8 mouse cellular contexts compared by ENCODE assay signal in the genomic region with DNA sequence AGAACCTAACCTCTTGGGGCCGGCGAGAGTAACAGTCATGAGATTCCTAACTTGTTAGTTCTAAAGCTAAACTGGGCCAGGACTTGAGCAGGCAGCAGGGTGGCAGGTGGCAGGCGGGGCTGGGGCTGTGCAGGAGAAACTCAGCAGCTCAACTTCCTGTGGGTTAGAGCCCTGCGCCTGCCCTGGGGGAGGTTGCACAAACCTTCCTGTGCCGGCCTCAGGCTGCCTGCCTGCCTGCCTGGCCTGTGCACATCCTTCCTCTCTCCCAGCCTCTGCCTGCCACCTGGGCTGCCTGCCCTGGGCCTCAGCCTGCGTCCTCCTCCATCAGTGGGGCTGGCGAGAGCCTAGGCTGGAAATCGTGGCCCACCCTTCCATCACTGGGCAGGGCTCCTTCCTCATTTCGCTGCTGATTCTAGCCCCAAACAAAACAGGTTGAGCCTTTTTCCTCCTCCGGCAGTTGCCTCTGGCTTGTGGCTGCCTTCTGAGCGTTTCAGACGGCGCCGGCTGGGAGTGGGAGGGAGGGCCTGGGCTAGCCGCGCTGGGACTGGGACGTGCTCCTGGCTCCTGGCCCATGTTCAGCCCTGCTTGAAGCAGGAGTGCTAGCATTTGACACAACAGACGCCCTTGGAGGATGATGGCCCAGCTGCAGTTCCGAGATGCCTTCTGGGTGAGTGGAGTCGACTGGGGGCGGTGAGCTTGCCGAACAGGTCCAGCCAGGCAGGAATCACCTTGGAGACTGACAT. TPM values are rescaled to one million over a fixed set of nuclear protein-coding genes. Genes with fewer than 3 reads are reported as not detected.
DNase-seq lines count a peak whose midpoint lies in the region; ATAC-seq and TF ChIP-seq lines count a peak whose summit lies in the region.

Gene Pstpip1 (plus strand): TSS at position 185 of the 743 bp plus-strand sequence.

- peak; percentile 63 for DNase-seq in CH12.LX (ENCODE audit: extremely low read depth)
- DNase-seq in cerebellum, adult 2 months: peak; percentile 46 to 51
- DNase-seq in heart, postnatal 4 days: peak; percentile 87
- DNase-seq in layer of hippocampus, adult 8-10 months (ENCODE audit: low spot score in 2 of 2): peak; percentile 59 to 71
- peak; percentile 61 for DNase-seq in ovary, adult 18-20 months (ENCODE audit: low spot score)
- peak; percentile 93 for DNase-seq in thymus, adult 2 months

- no peak within 1 kb of the TSS for H3K4me2 ChIP-seq in CH12.LX (ENCODE audit: insufficient read depth, low read depth, poor library complexity, severe bottlenecking)
- peak within 1 kb of the TSS; percentile 48 for H3K4me2 ChIP-seq in lung, embryonic 15.5 days

- H3K27me3 ChIP-seq in CH12.LX (replicated peaks): no peaks in the 10 kb centered on the region
- H3K27me3 ChIP-seq in cerebellum, adult 2 months (ENCODE audit: control insufficient read depth, insufficient read depth, low read length): no peaks in the 10 kb centered on the region
- no peaks in the 10 kb centered on the region for H3K27me3 ChIP-seq in lung, embryonic 15.5 days
- no peaks in the 10 kb centered on the region for H3K27me3 ChIP-seq in thymus, adult 2 months (ENCODE audit: control insufficient read depth, insufficient read depth, low read length)

- 17% methylated on average over 22 of the region's 22 CpGs for whole genome bisulfite sequencing in cerebellum, adult 2 months
- 15% methylated on average over 21 of the region's 22 CpGs for WGBS in lung, embryonic 15.5 days
- WGBS in thymus, adult 2 months: 1% methylated on average over 22 of the region's 22 CpGs

- no peaks in the 10 kb centered on the region for H3K79me2 ChIP-seq in CH12.LX (replicated peaks; ENCODE audit: control insufficient read depth, extremely low read depth, insufficient read depth, poor library complexity, severe bottlenecking)

- no peak for TF ChIP-seq CTCF in CH12.LX (conservative IDR thresholded peaks at IDR 0.05 in 1 of 2, IDR thresholded peaks at IDR 0.05 in 1 of 2; ENCODE audit: low read depth in 2 of 2, low read length in 2 of 2)
- TF ChIP-seq CTCF in cerebellum, adult 2 months (IDR thresholded peaks at IDR 0.05; ENCODE audit: borderline replicate concordance, insufficient read depth, low read depth, low read length): no peak
- TF ChIP-seq CTCF in thymus, adult 2 months (IDR thresholded peaks at IDR 0.05; ENCODE audit: borderline replicate concordance, control insufficient read depth, extremely low read depth, insufficient read depth, low read length, poor library complexity): 0 out of 2 replicates have a peak, but pooled peaks have one; percentile 25

- peak within 1 kb of the TSS; percentile 20; the same call in 1 of the 2 replicates for H3K27ac ChIP-seq in CH12.LX (ENCODE audit: insufficient read depth, low read depth)
- no peak within 1 kb of the TSS for H3K27ac ChIP-seq in cerebellum, adult 2 months (ENCODE audit: insufficient read depth, low read length)
- peak within 1 kb of the TSS; percentile 95 for H3K27ac ChIP-seq in lung, embryonic 15.5 days
- H3K27ac ChIP-seq in thymus, adult 2 months (ENCODE audit: control insufficient read depth, insufficient read depth, low read length): peak within 1 kb of the TSS; percentile 96

- H3K9ac ChIP-seq in CH12.LX (ENCODE audit: insufficient read depth, low read depth): no peak within 1 kb of the TSS
- H3K9ac ChIP-seq in lung, embryonic 15.5 days: peak within 1 kb of the TSS; percentile 31; the same call in 1 of the 2 replicates

- H3K9me3 ChIP-seq in CH12.LX (replicated peaks; ENCODE audit: low read length): no peaks in the 10 kb centered on the region
- H3K9me3 ChIP-seq in lung, embryonic 15.5 days: no peaks in the 10 kb centered on the region

- peak; percentile 78 for ATAC-seq in frontal cortex, adult (ENCODE audit: low TSS enrichment)
- peak; percentile 86 for ATAC-seq in lung, embryonic 15.5 days (ENCODE audit: borderline replicate concordance, extremely low read depth, low FRiP score, low TSS enrichment)

- dilution Hi-C loops in CH12.LX (cut with MboI; ENCODE audit: extremely low pct_ligation_motif_present, extremely low pct_unique_long_range_greater_than_20kb, low sequenced_read_pairs): no loop called here

- peak; percentile 58; the same call in 1 of the 2 replicates for TF ChIP-seq POLR2A in CH12.LX (IDR thresholded peaks at IDR 0.05; ENCODE audit: low read depth, low read length)
- TF ChIP-seq POLR2A in cerebellum, adult 2 months (IDR thresholded peaks at IDR 0.05; ENCODE audit: borderline replicate concordance, insufficient read depth, low read length): no peak
- peak; percentile 89; the same call in 1 of the 2 replicates for TF ChIP-seq POLR2A in thymus, adult 2 months (IDR thresholded peaks at IDR 0.05; ENCODE audit: control insufficient read depth, extremely low read depth, insufficient read depth, low read length, poor library complexity)

- H3K4me3 ChIP-seq in CH12.LX (replicated peaks in 1 of 3; ENCODE audit: low read depth in 2 of 3, low read length in 2 of 3, poor library complexity in 1 of 3): peak within 1 kb of the TSS; percentile 54 to 66 (median 55)
- H3K4me3 ChIP-seq in cerebellum, adult 2 months (replicated peaks; ENCODE audit: insufficient read depth, low read depth, low read length): peak within 1 kb of the TSS; percentile 4
- peak within 1 kb of the TSS; percentile 11; the same call in 1 of the 2 replicates for H3K4me3 ChIP-seq in lung, embryonic 15.5 days
- peak within 1 kb of the TSS; percentile 93 for H3K4me3 ChIP-seq in thymus, adult 2 months (ENCODE audit: control insufficient read depth, insufficient read depth, low read length)

- TF ChIP-seq EP300 in CH12.LX (IDR thresholded peaks at IDR 0.05; ENCODE audit: low read length): no peak

- peaks cover 9 to 56% of the 10 kb centered on the region in 2 experiments for H3K4me1 ChIP-seq in CH12.LX (ENCODE audit: control insufficient read depth in 1 of 2, insufficient read depth in 2 of 2)
- peaks cover 9% of the 10 kb centered on the region for H3K4me1 ChIP-seq in cerebellum, adult 2 months (ENCODE audit: control insufficient read depth, insufficient read depth, low read length)
- peaks cover 18% of the 10 kb centered on the region for H3K4me1 ChIP-seq in lung, embryonic 15.5 days
- H3K4me1 ChIP-seq in thymus, adult 2 months (replicated peaks; ENCODE audit: control insufficient read depth, insufficient read depth, low read length): peaks cover 42% of the 10 kb centered on the region

- peaks cover 0 to 10% of the 10 kb centered on the region in 2 experiments for H3K36me3 ChIP-seq in CH12.LX (replicated peaks in 1 of 2; ENCODE audit: control insufficient read depth in 1 of 2, insufficient read depth in 1 of 2, low read length in 1 of 2)
- H3K36me3 ChIP-seq in lung, embryonic 15.5 days: no peaks in the 10 kb centered on the region
- no peaks in the 10 kb centered on the region for H3K36me3 ChIP-seq in thymus, adult 2 months (ENCODE audit: control insufficient read depth, insufficient read depth, low read length)

- in situ Hi-C loops in CH12.LX (cut with MboI; ENCODE audit: low pct_ligation_motif_present, low pct_unique_long_range_greater_than_20kb, low sequenced_read_pairs): no loop called here

- no peak for TF ChIP-seq RAD21 in CH12.LX (IDR thresholded peaks at IDR 0.05; ENCODE audit: low read depth, low read length)

TF ChIP-seq in CH12.LX, 34 proteins besides CTCF, POLR2A, EP300 and RAD21:
- TF ChIP-seq TBP (conservative IDR thresholded peaks at IDR 0.05; ENCODE audit: low read depth, low read length) (0 out of 2 replicates have a peak, but pooled peaks have one; percentile 56), UBTF (IDR thresholded peaks at IDR 0.05; ENCODE audit: low read depth, low read length) (peak; percentile 64; the same call in 1 of the 2 replicates), ETS1 (conservative IDR thresholded peaks at IDR 0.05; ENCODE audit: low read depth, low read length) (no peak), NELFE (IDR thresholded peaks at IDR 0.05; ENCODE audit: low read depth, low read length) (peak; percentile 55; the same call in 1 of the 2 replicates), ELF1 (IDR thresholded peaks at IDR 0.05; ENCODE audit: low read depth, low read length) (no peak), ZKSCAN1 (IDR thresholded peaks at IDR 0.05; ENCODE audit: borderline replicate concordance, low read depth, low read length) (no peak), SIN3A (IDR thresholded peaks at IDR 0.05; ENCODE audit: low read length) (0 out of 2 replicates have a peak, but pooled peaks have one; percentile 20), NRF1 (IDR thresholded peaks at IDR 0.05; ENCODE audit: low read depth, low read length) (peak; percentile 39; the same call in 1 of the 2 replicates)

RNA-seq across cellular contexts. Expression of gene Pstpip1, which starts in this region (rescaled TPM):
- total RNA-seq in CH12.LX (2012; rRNA removed) (8.1 and 9.3 TPM in 2 replicates), CH12.LX (2014; rRNA removed) (15.6 and 17.5 TPM in 2 replicates)
- 32.0 and 38.2 TPM in 2 replicates for polyA plus RNA-seq in CH12.LX (2012; ENCODE audit: insufficient read length, low read depth)
- 3.3 and 5.0 TPM in 2 replicates for polyA plus RNA-seq in cerebellum, adult 2 months (2012; rRNA removed)
- 1 to 10 TPM; 1.4 to 1.5 TPM for total RNA-seq in heart, postnatal 4 days (2021)
- total RNA-seq in layer of hippocampus, adult 8-10 months (2022): 1 to 10 TPM; 2.0 to 4.2 (median 3.0) TPM
- polyA plus RNA-seq in lung, embryonic 15.5 days (2015; fragmentation: Nextera tagmentation; extraction: Ambion mirVana): 1.6 and 2.9 TPM in 2 replicates
- 184 and 196 TPM in 2 replicates for polyA plus RNA-seq in thymus, adult 2 months (2012; rRNA removed)

Comparison
In these comparisons a context has a peak if more than half of its experiments do, and no peak if none do; other contexts are left out.
1. H3K4me3 ChIP-seq: peak in every context shown above with its lines; median percentile 93 in thymus, adult 2 months; 55 in CH12.LX; 11 in lung, embryonic 15.5 days; 4 in cerebellum, adult 2 months.